Mouse (Mus musculus): ENCODE measurements around the gene Lrrc36. TPM values are rescaled to one million over a fixed set of nuclear protein-coding genes. Genes with fewer than 3 reads are reported as not detected.

The Lrrc36 gene
- polyA plus RNA-seq, 1 experiment from 2014 or later: 0.16 TPM

DNA sequence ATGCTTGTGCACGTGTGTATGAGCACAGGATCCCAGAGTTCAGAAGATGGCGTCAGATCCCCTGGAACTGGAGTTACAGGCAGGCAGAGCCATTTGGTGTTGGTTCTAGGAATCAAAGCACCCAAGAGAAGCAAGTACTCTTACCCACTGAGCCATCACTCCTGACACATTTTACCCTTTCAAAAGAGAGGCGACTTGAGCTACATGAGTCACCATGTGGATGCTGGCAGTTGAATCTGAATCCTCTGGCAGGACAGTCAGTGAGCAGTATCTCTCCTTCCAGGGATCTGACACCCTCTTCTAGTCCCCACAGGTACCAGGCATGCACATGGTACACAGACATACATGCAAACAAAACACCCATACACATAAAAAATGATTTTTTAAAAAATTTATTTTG lies 74.7 kb downstream of the Lrrc36 start:
- Histone ChIP-seq H3K9me3 (ENCODE audit: control insufficient read depth, low read length) (no peaks in the 10 kb centered on the region), H3K4me1 (replicated peaks; ENCODE audit: control insufficient read depth, insufficient read depth, low read length) (no peaks in the 10 kb centered on the region), H3K27me3 (replicated peaks; ENCODE audit: control insufficient read depth, insufficient read depth, low read length) (no peaks in the 10 kb centered on the region), H3K9ac (ENCODE audit: low read length) (no peak overlapping the region), H3K4me2 (ENCODE audit: low read length) (no peak overlapping the region), H3K4me3 (ENCODE audit: low read depth, low read length) (no peak overlapping the region), H3K36me3 (ENCODE audit: control insufficient read depth, insufficient read depth, low read length) (peaks cover 14% of the 10 kb centered on the region; the same call in 1 of the 2 replicates), H3K27ac (ENCODE audit: low read depth) (no peak overlapping the region)
- DNase-seq (ENCODE audit: low spot score): no peak
- no peak for ATAC-seq (replicated peaks; ENCODE audit: low FRiP score, low TSS enrichment, low read depth)
- 67% methylated on average over 3 of the region's 3 CpGs for WGBS

DNA sequence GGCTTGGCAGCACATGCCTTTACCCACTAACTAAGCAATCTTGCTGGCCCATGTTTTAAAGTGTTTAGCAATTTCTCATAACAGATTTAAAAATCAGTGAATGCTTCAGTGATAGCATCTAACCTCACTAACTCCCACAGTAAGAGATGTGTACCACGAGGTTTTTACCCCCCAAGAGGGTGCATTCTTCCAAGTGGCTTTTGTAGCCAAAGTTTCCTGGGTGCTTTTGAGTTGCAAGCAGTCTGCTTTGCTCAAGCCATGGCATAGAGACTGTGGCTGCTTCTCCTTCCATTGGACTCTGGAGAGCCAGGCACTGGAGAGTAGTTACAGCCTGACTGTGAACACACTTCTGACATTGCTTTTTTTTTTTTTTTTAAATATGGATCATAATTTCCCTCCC lies 75.9 kb downstream of the Lrrc36 start:
- no peak for ATAC-seq (replicated peaks; ENCODE audit: low FRiP score, low TSS enrichment, low read depth)
- H3K9ac ChIP-seq (ENCODE audit: low read length): no peak overlapping the region
- H3K9me3 ChIP-seq (ENCODE audit: control insufficient read depth, low read length): no peaks in the 10 kb centered on the region
- H3K27me3 ChIP-seq (replicated peaks; ENCODE audit: control insufficient read depth, insufficient read depth, low read length): no peaks in the 10 kb centered on the region
- no peak overlapping the region for H3K4me2 ChIP-seq (ENCODE audit: low read length)
- H3K4me1 ChIP-seq (replicated peaks; ENCODE audit: control insufficient read depth, insufficient read depth, low read length): 0 out of 2 replicates have a peak, but pooled peaks cover 2% of the 10 kb centered on the region
- no peak overlapping the region for H3K4me3 ChIP-seq (ENCODE audit: low read depth, low read length)
- DNase-seq (ENCODE audit: low spot score): no peak
- WGBS: 41% methylated on average over 1 of the region's 1 CpGs
- H3K36me3 ChIP-seq (ENCODE audit: control insufficient read depth, insufficient read depth, low read length): peaks cover 10% of the 10 kb centered on the region; the same call in 1 of the 2 replicates
- no peak overlapping the region for H3K27ac ChIP-seq (ENCODE audit: low read depth)

DNA sequence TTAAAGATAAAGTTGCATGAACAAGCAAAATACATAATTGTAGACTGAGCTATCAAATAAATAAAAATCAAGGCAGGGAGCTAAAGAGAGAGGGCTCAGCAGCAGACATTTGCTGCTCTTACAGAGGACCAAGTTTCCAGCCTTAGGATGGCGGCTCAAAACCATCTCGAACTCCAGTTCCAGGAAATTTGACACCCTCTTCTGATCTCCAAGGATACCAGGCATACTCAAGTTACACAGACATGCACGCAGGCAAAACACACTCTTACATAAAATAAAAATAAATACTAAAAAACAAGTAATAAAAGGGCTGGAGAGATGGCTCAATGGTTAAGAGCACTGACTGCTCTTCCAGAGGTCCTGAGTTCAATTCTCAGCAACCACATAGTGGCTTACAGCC lies 80.1 kb downstream of the Lrrc36 start:
- H3K4me1 ChIP-seq (replicated peaks; ENCODE audit: control insufficient read depth, insufficient read depth, low read length): peaks cover 16% of the 10 kb centered on the region; the same call in 1 of the 2 replicates
- ATAC-seq (replicated peaks; ENCODE audit: low FRiP score, low TSS enrichment, low read depth): no peak
- H3K27me3 ChIP-seq (replicated peaks; ENCODE audit: control insufficient read depth, insufficient read depth, low read length): no peaks in the 10 kb centered on the region
- no peaks in the 10 kb centered on the region for H3K9me3 ChIP-seq (ENCODE audit: control insufficient read depth, low read length)
- DNase-seq (ENCODE audit: low spot score): no peak
- H3K27ac ChIP-seq (ENCODE audit: low read depth): no peak overlapping the region
- no peak overlapping the region for H3K4me2 ChIP-seq (ENCODE audit: low read length)
- WGBS: 32% methylated on average over 3 of the region's 3 CpGs
- no peak overlapping the region for H3K4me3 ChIP-seq (ENCODE audit: low read depth, low read length)
- no peak overlapping the region for H3K9ac ChIP-seq (ENCODE audit: low read length)
- no peaks in the 10 kb centered on the region for H3K36me3 ChIP-seq (ENCODE audit: control insufficient read depth, insufficient read depth, low read length)

GRCm38 (mm10) chr8:105494566-105494965 lies 81.2 kb downstream of the Lrrc36 start:
- H3K4me3 ChIP-seq (ENCODE audit: low read depth, low read length): no peak overlapping the region
- no peak overlapping the region for H3K9ac ChIP-seq (ENCODE audit: low read length)
- H3K4me2 ChIP-seq (ENCODE audit: low read length): no peak overlapping the region
- H3K36me3 ChIP-seq (ENCODE audit: control insufficient read depth, insufficient read depth, low read length): no peaks in the 10 kb centered on the region
- H3K27ac ChIP-seq (ENCODE audit: low read depth): no peak overlapping the region
- peaks cover 16% of the 10 kb centered on the region; the same call in 1 of the 2 replicates for H3K4me1 ChIP-seq (replicated peaks; ENCODE audit: control insufficient read depth, insufficient read depth, low read length)
- 76% methylated on average over 3 of the region's 3 CpGs for WGBS
- no peak for ATAC-seq (replicated peaks; ENCODE audit: low FRiP score, low TSS enrichment, low read depth)
- DNase-seq (ENCODE audit: low spot score): no peak
- H3K9me3 ChIP-seq (ENCODE audit: control insufficient read depth, low read length): no peaks in the 10 kb centered on the region
- no peaks in the 10 kb centered on the region for H3K27me3 ChIP-seq (replicated peaks; ENCODE audit: control insufficient read depth, insufficient read depth, low read length)

DNA sequence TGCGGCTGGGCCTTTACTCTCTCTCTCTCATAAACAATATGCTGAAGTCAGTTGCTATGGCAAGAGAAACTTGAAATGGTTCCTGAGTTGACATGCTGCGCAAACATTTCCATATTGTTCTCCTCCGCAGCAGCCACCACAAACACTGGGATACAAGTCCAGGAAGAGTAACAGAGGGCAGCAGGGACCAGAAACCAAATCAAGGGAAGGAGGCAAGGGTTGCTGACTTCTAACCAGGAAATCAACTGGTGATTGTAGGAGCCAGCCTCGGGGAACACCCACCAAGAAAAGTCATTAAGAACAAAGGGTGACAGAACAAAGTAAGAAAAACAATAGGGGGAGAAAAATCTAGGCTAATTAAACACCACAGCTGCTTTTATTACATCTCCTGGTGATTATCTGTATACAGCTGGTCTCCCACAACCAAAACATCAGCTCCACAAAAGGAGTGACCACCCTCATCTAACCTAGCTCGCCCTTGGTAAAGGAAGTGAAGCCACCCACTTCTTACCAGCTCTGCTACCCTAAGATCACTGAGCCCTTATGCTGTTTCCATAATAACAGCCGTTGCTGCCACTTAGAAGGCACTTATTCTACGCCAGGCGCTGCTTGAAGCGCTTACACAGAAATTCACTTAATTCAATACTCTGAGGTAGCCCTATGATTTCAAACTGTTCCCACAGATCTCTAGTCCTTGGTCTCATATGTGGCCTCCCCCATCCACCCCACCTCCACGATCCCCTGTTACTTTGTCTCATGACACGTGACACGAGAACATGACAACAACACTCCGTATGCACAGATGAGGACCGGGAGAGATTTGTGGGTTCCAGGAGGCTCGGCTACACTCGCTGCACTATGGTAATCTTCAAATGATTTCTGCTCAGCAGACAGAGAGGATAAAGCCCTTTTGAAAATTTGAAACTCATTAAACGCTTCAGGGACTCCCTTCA lies 82.3 kb downstream of the Lrrc36 start:
- peaks cover 16% of the 10 kb centered on the region; the same call in 1 of the 2 replicates for H3K4me1 ChIP-seq (replicated peaks; ENCODE audit: control insufficient read depth, insufficient read depth, low read length)
- WGBS: 43% methylated on average over 17 of the region's 17 CpGs
- ATAC-seq (replicated peaks; ENCODE audit: low FRiP score, low TSS enrichment, low read depth): no peak
- no peaks in the 10 kb centered on the region for H3K27me3 ChIP-seq (replicated peaks; ENCODE audit: control insufficient read depth, insufficient read depth, low read length)
- DNase-seq (ENCODE audit: low spot score): no peak
- H3K9me3 ChIP-seq (ENCODE audit: control insufficient read depth, low read length): no peaks in the 10 kb centered on the region
- peak overlapping the region; percentile 88 for H3K4me3 ChIP-seq (ENCODE audit: low read depth, low read length)
- peak overlapping the region; percentile 87 for H3K4me2 ChIP-seq (ENCODE audit: low read length)
- H3K36me3 ChIP-seq (ENCODE audit: control insufficient read depth, insufficient read depth, low read length): no peaks in the 10 kb centered on the region
- H3K27ac ChIP-seq (ENCODE audit: low read depth): no peak overlapping the region
- peak overlapping the region; percentile 91 for H3K9ac ChIP-seq (ENCODE audit: low read length)

DNA sequence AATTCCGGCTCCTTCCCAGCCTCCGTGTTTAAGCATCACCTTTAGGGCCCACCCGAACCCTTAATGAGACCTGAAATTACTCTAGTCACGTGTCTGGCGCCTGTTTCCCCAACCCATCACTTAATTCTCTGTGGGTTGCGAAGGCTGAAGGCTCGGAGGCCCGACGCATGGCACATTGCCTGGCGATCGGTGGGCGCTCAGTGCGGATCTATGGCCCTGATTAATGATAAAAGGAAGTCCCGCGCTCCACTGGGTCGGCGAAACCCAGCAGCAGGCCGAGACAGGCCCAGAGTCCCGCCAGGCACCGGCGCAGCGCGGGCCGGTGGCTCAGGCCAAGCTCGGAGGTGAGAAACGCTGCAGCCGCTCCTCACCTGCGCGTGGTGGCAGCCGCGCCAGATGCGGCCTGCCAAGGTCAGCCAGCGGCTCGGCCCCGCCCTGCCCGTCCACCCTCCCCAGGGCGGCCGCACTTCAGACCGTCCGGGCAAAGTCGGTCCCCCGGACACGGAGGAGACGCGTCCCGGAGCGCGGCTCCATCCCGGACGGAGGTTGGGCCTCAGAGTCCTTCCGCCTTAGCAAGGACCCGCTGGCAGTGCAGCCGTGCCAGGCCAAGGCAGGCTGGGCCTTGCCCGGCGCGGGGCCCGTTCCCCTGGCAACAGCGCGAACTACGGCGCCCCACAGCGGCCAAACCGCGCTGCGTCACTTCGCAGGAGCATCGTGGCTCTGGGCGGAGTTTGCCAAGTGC lies 83.2 kb downstream of the Lrrc36 start, which contains the start of gene Zdhhc1:
Zdhhc1 (minus strand) TSS at position 464 of the 742 bp plus-strand sequence.
- 1% methylated on average over 64 of the region's 68 CpGs for WGBS
- Histone ChIP-seq H3K9me3 (ENCODE audit: control insufficient read depth, low read length) (no peaks in the 10 kb centered on the region), H3K36me3 (ENCODE audit: control insufficient read depth, insufficient read depth, low read length) (no peaks in the 10 kb centered on the region), H3K27me3 (replicated peaks; ENCODE audit: control insufficient read depth, insufficient read depth, low read length) (no peaks in the 10 kb centered on the region), H3K4me2 (ENCODE audit: low read length) (peak within 1 kb of the TSS; percentile 87), H3K9ac (ENCODE audit: low read length) (peak within 1 kb of the TSS; percentile 91), H3K27ac (ENCODE audit: low read depth) (0 out of 2 replicates have a peak within 1 kb of the TSS, but pooled peaks have one; percentile 43), H3K4me3 (ENCODE audit: low read depth, low read length) (peak within 1 kb of the TSS; percentile 88), H3K4me1 (replicated peaks; ENCODE audit: control insufficient read depth, insufficient read depth, low read length) (peaks cover 16% of the 10 kb centered on the region; the same call in 1 of the 2 replicates)
- ATAC-seq (replicated peaks; ENCODE audit: low FRiP score, low TSS enrichment, low read depth) (peak; percentile 83), DNase-seq (ENCODE audit: low spot score) (peak; percentile 94)

- no peak overlapping the region for H3K27ac ChIP-seq (ENCODE audit: low read depth)
- H3K9me3 ChIP-seq (ENCODE audit: control insufficient read depth, low read length): no peaks in the 10 kb centered on the region
- H3K4me1 ChIP-seq (replicated peaks; ENCODE audit: control insufficient read depth, insufficient read depth, low read length): peaks cover 12% of the 10 kb centered on the region; the same call in 1 of the 2 replicates
- no peak overlapping the region for H3K9ac ChIP-seq (ENCODE audit: low read length)
- no peaks in the 10 kb centered on the region for H3K27me3 ChIP-seq (replicated peaks; ENCODE audit: control insufficient read depth, insufficient read depth, low read length)
- no peaks in the 10 kb centered on the region for H3K36me3 ChIP-seq (ENCODE audit: control insufficient read depth, insufficient read depth, low read length)
- ATAC-seq (replicated peaks; ENCODE audit: low FRiP score, low TSS enrichment, low read depth): no peak
- H3K4me2 ChIP-seq (ENCODE audit: low read length): no peak overlapping the region
- WGBS: 68% methylated on average over 12 of the region's 12 CpGs
- DNase-seq (ENCODE audit: low spot score): no peak
- no peak overlapping the region for H3K4me3 ChIP-seq (ENCODE audit: low read depth, low read length)
Measured at GRCm38 (mm10) chr8:105499787-105500186, 86.4 kb downstream of the Lrrc36 start.

DNA sequence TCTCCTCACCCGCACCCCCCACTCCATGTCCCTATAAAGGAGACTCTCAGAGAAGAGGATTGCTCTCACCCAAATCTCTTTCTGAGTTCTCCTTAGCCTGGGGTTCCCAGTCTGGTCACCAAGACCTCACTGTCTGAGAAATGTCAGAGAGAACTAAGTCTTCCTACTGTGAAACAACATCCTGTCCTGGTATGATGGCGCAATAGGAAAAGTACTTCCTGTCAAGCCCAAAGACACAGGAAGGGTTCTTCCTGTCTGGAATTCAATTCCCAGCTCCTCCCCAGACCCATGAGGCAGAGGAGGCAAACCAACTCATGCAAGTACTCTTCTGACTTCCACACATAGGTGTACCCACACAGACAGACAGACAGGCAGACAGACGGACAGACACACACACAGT lies 91.2 kb downstream of the Lrrc36 start:
- DNase-seq (ENCODE audit: low spot score) (no peak), ATAC-seq (replicated peaks; ENCODE audit: low FRiP score, low TSS enrichment, low read depth) (no peak)
- Histone ChIP-seq H3K9me3 (ENCODE audit: control insufficient read depth, low read length) (no peaks in the 10 kb centered on the region), H3K27me3 (replicated peaks; ENCODE audit: control insufficient read depth, insufficient read depth, low read length) (no peaks in the 10 kb centered on the region), H3K36me3 (ENCODE audit: control insufficient read depth, insufficient read depth, low read length) (no peaks in the 10 kb centered on the region), H3K27ac (ENCODE audit: low read depth) (no peak overlapping the region), H3K4me3 (ENCODE audit: low read depth, low read length) (no peak overlapping the region), H3K9ac (ENCODE audit: low read length) (no peak overlapping the region), H3K4me2 (ENCODE audit: low read length) (no peak overlapping the region), H3K4me1 (replicated peaks; ENCODE audit: control insufficient read depth, insufficient read depth, low read length) (no peaks in the 10 kb centered on the region)
- 91% methylated on average over 3 of the region's 3 CpGs for WGBS

Measured in intestine, embryonic 14.5 days (tissue).